ENCODE assay signal across 8 mouse cellular contexts in genomic region chr9:37489446-37490120, GRCm38 (mm10). TPM values are rescaled to one million over a fixed set of nuclear protein-coding genes. Genes with fewer than 3 reads are reported as not detected.
DNase-seq lines count a peak whose midpoint lies in the region.

No protein-coding gene starts in this region.

- H3K27ac ChIP-seq in hindbrain, embryonic 10.5 days, result peak overlapping the region; percentile 99
- H3K27ac ChIP-seq in macrophage, result no peak overlapping the region

- H3K9me3 ChIP-seq in hindbrain, embryonic 10.5 days, result 0 out of 2 replicates have a peak, but pooled peaks cover 3% of the 10 kb centered on the region

- WGBS in hindbrain, embryonic 10.5 days, result under 1% methylated on average over 75 of the region's 75 CpGs
- 0% methylated on average over 69 of the region's 75 CpGs for WGBS in macrophage (ENCODE audit: missing documents)

- H3K79me2 ChIP-seq in macrophage (ENCODE audit: inconsistent target), result peaks cover 48% of the 10 kb centered on the region

- peaks cover 28% of the 10 kb centered on the region for H3K36me3 ChIP-seq in hindbrain, embryonic 10.5 days
- no peaks in the 10 kb centered on the region for H3K36me3 ChIP-seq in macrophage (ENCODE audit: inconsistent target)

- peak overlapping the region; percentile 99 for H3K4me3 ChIP-seq in hindbrain, embryonic 10.5 days
- H3K4me3 ChIP-seq in macrophage (ENCODE audit: inconsistent target), result peak overlapping the region; percentile 60

- peaks cover 29% of the 10 kb centered on the region for H3K4me1 ChIP-seq in hindbrain, embryonic 10.5 days (replicated peaks)

- peak; percentile 62 for DNase-seq in NIH3T3 (ENCODE audit: low read depth)
- peak; percentile 31 for DNase-seq in cerebellum, adult 9-10 months
- peak; percentile 52 for DNase-seq in forelimb bud, embryonic 11.5 days (ENCODE audit: low read depth, low spot score)
- DNase-seq in hindbrain, embryonic 10.5 days (ENCODE audit: low spot score), result peak; percentile 80
- peak; percentile 33 to 41 for DNase-seq in layer of hippocampus, postnatal 36 days
- peak; percentile 22 to 33 for DNase-seq in right cerebral cortex, adult 2 months (ENCODE audit: low spot score in 2 of 2)
- peak; percentile 15 for DNase-seq in urinary bladder, postnatal 25 days (ENCODE audit: low spot score)

- no peaks in the 10 kb centered on the region for H3K27me3 ChIP-seq in hindbrain, embryonic 10.5 days (ENCODE audit: insufficient read depth, poor library complexity, severe bottlenecking)

RNA-seq across cellular contexts. Expression of gene Msantd2, which starts 0.5 kb away (rescaled TPM):
- polyA plus RNA-seq in hindbrain, embryonic 10.5 days (2016; fragmentation: Nextera tagmentation; extraction: Ambion mirVana), result 36.8 and 40.0 TPM in 2 replicates
- total RNA-seq in layer of hippocampus, postnatal 36 days (2021), result 10 to 100 TPM; 21.9 to 27.5 TPM
- total RNA-seq in macrophage (2018; cell fraction: chromatin; rRNA removed), result 100 to 1,000 TPM in 18 of 26 experiments, 10 to 100 TPM in 8; 80.7 to 177 (median 110) TPM
- 10 to 100 TPM in 3 of 26 experiments, 1 to 10 TPM in 23; 3.9 to 11.3 (median 7.0) TPM for total RNA-seq in macrophage (2018; cell fraction: cytosol; rRNA removed)
- total RNA-seq in macrophage (2018; cell fraction: nucleus; rRNA removed), result 100 to 1,000 TPM in 1 of 26 experiments, 10 to 100 TPM in 25; 42.7 to 147 (median 66.3) TPM
- 6.0 to 10.2 TPM (median 7.9 TPM) in 3 replicates for polyA plus RNA-seq in macrophage (2018)

RNA-seq across cellular contexts. Expression of gene Esam, which starts 38.3 kb away (rescaled TPM):
- 31.9 and 34.1 TPM in 2 replicates for polyA plus RNA-seq in hindbrain, embryonic 10.5 days (2016; fragmentation: Nextera tagmentation; extraction: Ambion mirVana)
- total RNA-seq in layer of hippocampus, postnatal 36 days (2021), result 10 to 100 TPM; 17.7 to 22.6 TPM
- 1 to 10 TPM in 3 of 26 experiments, under 1 TPM in 1, not detected in 22; 0.52 to 3.1 (median 1.4) TPM for total RNA-seq in macrophage (2018; cell fraction: chromatin; rRNA removed)
- under 1 TPM in 16 of 26 experiments, not detected in 10; 0.05 to 0.22 (median 0.09) TPM for total RNA-seq in macrophage (2018; cell fraction: cytosol; rRNA removed)
- 1 to 10 TPM in 3 of 26 experiments, under 1 TPM in 6, not detected in 17; 0.33 to 1.8 (median 0.74) TPM for total RNA-seq in macrophage (2018; cell fraction: nucleus; rRNA removed)
- polyA plus RNA-seq in macrophage (2018), result 0.17 to 0.22 TPM in 2 of 3 replicates, not detected in the other

RNA-seq across cellular contexts. Expression of gene Vsig2, which starts 49.5 kb away (rescaled TPM):
- polyA plus RNA-seq in hindbrain, embryonic 10.5 days (2016; fragmentation: Nextera tagmentation; extraction: Ambion mirVana), result 0.60 and 0.78 TPM in 2 replicates
- 1 to 10 TPM; 2.7 to 4.7 TPM for total RNA-seq in layer of hippocampus, postnatal 36 days (2021)
- not detected for total RNA-seq in macrophage (2018; cell fraction: chromatin; rRNA removed)
- total RNA-seq in macrophage (2018; cell fraction: cytosol; rRNA removed), result not detected
- 1 to 10 TPM in 2 of 26 experiments, not detected in 24; 1.5 to 2.5 TPM for total RNA-seq in macrophage (2018; cell fraction: nucleus; rRNA removed)
- polyA plus RNA-seq in macrophage (2018), result not detected in 3 replicates

RNA-seq across cellular contexts. Expression of gene Robo3, which starts 56.5 kb away (rescaled TPM):
- 29.1 and 148 TPM in 2 replicates for polyA plus RNA-seq in hindbrain, embryonic 10.5 days (2016; fragmentation: Nextera tagmentation; extraction: Ambion mirVana)
- total RNA-seq in layer of hippocampus, postnatal 36 days (2021), result 10 to 100 TPM; 13.9 to 14.3 TPM
- 1 to 10 TPM in 1 of 26 experiments, under 1 TPM in 10, not detected in 15; 0.13 to 1.2 (median 0.38) TPM for total RNA-seq in macrophage (2018; cell fraction: chromatin; rRNA removed)
- total RNA-seq in macrophage (2018; cell fraction: cytosol; rRNA removed), result under 1 TPM in 1 of 26 experiments, not detected in 25; 0.04 TPM
- total RNA-seq in macrophage (2018; cell fraction: nucleus; rRNA removed), result 1 to 10 TPM in 1 of 26 experiments, under 1 TPM in 5, not detected in 20; 0.31 to 2.0 (median 0.51) TPM
- polyA plus RNA-seq in macrophage (2018), result not detected in 3 replicates

Comparison
In these comparisons a context has a peak if more than half of its experiments do, and no peak if none do; other contexts are left out.
1. DNase-seq: peak in every context shown above with its lines; median percentile 80 in hindbrain, embryonic 10.5 days; 62 in NIH3T3; 52 in forelimb bud, embryonic 11.5 days; 37 in layer of hippocampus, postnatal 36 days; 31 in cerebellum, adult 9-10 months; 28 in right cerebral cortex, adult 2 months; 15 in urinary bladder, postnatal 25 days.
2. RNA of gene Esam, which starts 38.3 kb away (polyA plus RNA-seq): 31.9 to 34.1 TPM in hindbrain, embryonic 10.5 days; 0.17 to 0.22 TPM in macrophage; every median in the first group is over 10 times any median in the second.